Mouse (Mus musculus) MEL-GATA-1-ER (cell line): ENCODE results near the gene Ptprcap.
"Not testable (repeated sequence)": the region's sequence is repeated elsewhere in the genome, so short reads cannot be mapped to it uniquely, and the experiment has no call there.

Experiments
- DNase-seq: peaks from one replicate; pipeline ENCODE4 v3.0.0-alpha.2; 2012; ENCODE audit warnings: low read depth; ENCODE audit errors: extremely low read depth

Gene Ptprcap

GRCm38 (mm10) chr19:4125741-4126696, 27.4 kb upstream of the Ptprcap start, which contains the start of gene Aip:
Aip (minus strand) TSS chr19:4125858.
- DNase-seq, result peak; percentile 90

- no peak for DNase-seq
Measured at GRCm38 (mm10) chr19:4126759-4127495, 26.5 kb upstream of the Ptprcap start.

GRCm38 (mm10) chr19:4129462-4129861, 23.9 kb upstream of the Ptprcap start:
- DNase-seq, result no peak

- no peak for DNase-seq
Measured at GRCm38 (mm10) chr19:4130106-4130505, 23.3 kb upstream of the Ptprcap start.

GRCm38 (mm10) chr19:4131075-4131474, 22.3 kb upstream of the Ptprcap start:
- no peak for DNase-seq

- DNase-seq, result no peak
Measured at GRCm38 (mm10) chr19:4131768-4132167, 21.6 kb upstream of the Ptprcap start.

- no peak for DNase-seq
Measured at GRCm38 (mm10) chr19:4134354-4134753, 19.1 kb upstream of the Ptprcap start.

GRCm38 (mm10) chr19:4135229-4135962, 18.0 kb upstream of the Ptprcap start:
- not testable (repeated sequence) for DNase-seq

GRCm38 (mm10) chr19:4135963-4136345, 17.4 kb upstream of the Ptprcap start:
- not testable (repeated sequence) for DNase-seq

- DNase-seq, result no peak
Measured at GRCm38 (mm10) chr19:4136463-4136862, 16.9 kb upstream of the Ptprcap start.

GRCm38 (mm10) chr19:4137913-4138312, 15.5 kb upstream of the Ptprcap start:
- DNase-seq, result no peak

GRCm38 (mm10) chr19:4139446-4139845, 14.0 kb upstream of the Ptprcap start, which contains the start of gene Gpr152:
Gpr152 (plus strand) TSS chr19:4139787.
- no peak for DNase-seq

- no peak for DNase-seq
Measured at GRCm38 (mm10) chr19:4140147-4140546, 13.3 kb upstream of the Ptprcap start.

GRCm38 (mm10) chr19:4142416-4143173, 10.8 kb upstream of the Ptprcap start:
- DNase-seq, result no peak

- no peak for DNase-seq
Measured at GRCm38 (mm10) chr19:4143759-4144268, 9.6 kb upstream of the Ptprcap start, which contains the start of gene Cabp4. Cabp4 (minus strand) TSS chr19:4144033.

- no peak for DNase-seq
Measured at GRCm38 (mm10) chr19:4144550-4145498, 8.6 kb upstream of the Ptprcap start.

- no peak for DNase-seq
Measured at GRCm38 (mm10) chr19:4145936-4146335, 7.5 kb upstream of the Ptprcap start.

GRCm38 (mm10) chr19:4146366-4147021, 6.9 kb upstream of the Ptprcap start:
- no peak for DNase-seq

GRCm38 (mm10) chr19:4147022-4147405, 6.4 kb upstream of the Ptprcap start:
- no peak for DNase-seq
